Mouse (Mus musculus): ENCODE data around the gene Tnn. TPM values are rescaled to one million over a fixed set of nuclear protein-coding genes. Genes with fewer than 3 reads are reported as not detected.
A peak's percentile ranks its signal among the peaks of the same experiment; 100 is the strongest.

Gene Tnn
- total RNA-seq, 2 experiments from 2014 or later, result not detected

DNA sequence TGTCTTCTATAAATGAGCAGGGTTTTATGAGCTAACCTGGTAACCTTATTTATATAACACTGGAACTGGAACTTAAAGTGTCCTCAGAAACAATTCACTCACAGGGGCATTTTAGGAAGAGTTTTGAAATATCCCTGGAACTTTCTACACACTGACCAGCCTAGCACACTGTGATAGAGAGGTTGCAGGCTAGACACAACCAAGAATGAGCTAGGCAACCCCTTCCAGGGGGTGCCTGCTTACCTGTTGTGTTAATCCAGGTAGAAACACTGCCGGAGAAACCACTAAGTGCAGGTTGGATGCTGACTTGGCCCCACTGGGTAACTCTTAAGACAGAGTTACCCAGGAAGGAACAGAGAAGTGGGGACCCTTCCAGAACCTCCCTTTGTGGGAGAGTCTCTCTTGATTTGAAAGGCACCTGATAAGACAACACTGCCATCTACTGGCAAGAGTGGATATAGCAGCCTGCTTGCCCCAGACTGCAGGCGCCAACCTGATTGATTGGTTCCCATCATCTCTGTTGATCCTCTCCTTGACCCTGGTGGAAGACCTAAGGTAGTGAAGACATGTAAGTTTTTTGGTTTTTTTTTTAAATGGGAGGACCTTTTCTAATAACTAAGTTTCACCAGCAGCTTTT lies 72.5 kb downstream of the Tnn start:
- peak; percentile 26 for DNase-seq

DNA sequence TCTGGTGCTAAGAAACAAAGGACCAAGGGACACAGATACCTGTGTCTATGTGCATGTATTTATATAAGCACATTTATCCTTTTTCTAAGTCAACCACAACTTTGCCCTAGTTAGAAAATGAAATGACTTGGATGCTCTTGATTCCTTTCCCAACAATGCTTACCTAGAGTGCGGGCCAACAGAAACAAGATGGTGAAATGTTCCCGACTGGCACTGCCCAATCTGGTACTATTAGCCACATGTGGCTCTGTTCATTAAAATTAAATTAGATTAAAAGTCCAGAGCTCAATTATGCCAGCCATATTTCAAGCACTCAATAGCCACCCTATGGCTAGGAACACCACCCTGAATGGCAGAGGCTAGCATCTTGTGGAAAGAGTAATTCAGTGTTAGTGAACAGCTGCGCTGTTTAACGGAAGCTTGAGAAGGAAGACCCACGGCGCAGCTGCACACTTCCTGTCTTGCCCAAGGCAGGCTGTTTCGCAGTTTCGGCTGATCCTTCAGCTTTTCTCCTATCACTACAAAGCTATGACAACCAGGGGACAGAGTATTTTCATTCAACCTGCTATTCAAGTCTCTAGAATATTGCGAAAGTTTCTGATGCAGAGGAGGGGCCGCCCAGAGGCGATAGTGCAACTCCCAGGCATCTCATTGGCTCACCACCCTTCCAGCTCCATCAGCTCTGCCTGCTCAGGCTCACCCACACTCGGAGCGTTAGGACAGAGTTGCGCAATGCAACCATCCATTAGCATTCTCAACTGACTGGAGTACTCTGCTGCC lies 74.3 kb downstream of the Tnn start:
- DNase-seq, result peak; percentile 39

- DNase-seq, result no peak
These were observed 88.7 kb downstream of the Tnn start for GRCm38 (mm10) chr1:160064547-160065144.

- no peak for DNase-seq
These were observed 91.5 kb downstream of the Tnn start for GRCm38 (mm10) chr1:160061725-160062366.

- no peak for DNase-seq
These were observed 92.1 kb downstream of the Tnn start for GRCm38 (mm10) chr1:160061321-160061720.

DNA sequence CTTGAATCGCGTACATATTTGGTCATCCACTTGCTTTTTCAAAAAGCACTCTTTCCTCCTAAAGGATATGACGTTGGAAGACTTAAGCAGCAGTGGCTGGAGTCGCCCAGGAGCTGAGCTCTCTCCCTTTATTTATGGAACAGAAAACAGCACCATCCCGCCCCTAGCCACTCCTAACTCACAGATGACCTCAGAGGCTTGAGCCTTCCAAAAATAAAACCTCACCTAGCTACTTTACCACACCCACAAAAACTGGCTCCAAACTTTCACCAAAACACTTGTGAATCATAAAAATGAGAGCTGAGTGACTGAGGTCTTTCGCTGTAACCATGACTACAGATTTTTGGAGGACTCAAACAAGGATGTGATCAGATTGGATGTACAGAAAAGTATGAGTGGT lies 92.8 kb downstream of the Tnn start:
- DNase-seq, result no peak

- DNase-seq, result no peak
These were observed 93.5 kb downstream of the Tnn start for GRCm38 (mm10) chr1:160059908-160060307.

GRCm38 (mm10) chr1:160057657-160058056 lies 95.7 kb downstream of the Tnn start:
- no peak for DNase-seq

GRCm38 (mm10) chr1:160054366-160055078 lies 98.9 kb downstream of the Tnn start:
- no peak for DNase-seq

DNA sequence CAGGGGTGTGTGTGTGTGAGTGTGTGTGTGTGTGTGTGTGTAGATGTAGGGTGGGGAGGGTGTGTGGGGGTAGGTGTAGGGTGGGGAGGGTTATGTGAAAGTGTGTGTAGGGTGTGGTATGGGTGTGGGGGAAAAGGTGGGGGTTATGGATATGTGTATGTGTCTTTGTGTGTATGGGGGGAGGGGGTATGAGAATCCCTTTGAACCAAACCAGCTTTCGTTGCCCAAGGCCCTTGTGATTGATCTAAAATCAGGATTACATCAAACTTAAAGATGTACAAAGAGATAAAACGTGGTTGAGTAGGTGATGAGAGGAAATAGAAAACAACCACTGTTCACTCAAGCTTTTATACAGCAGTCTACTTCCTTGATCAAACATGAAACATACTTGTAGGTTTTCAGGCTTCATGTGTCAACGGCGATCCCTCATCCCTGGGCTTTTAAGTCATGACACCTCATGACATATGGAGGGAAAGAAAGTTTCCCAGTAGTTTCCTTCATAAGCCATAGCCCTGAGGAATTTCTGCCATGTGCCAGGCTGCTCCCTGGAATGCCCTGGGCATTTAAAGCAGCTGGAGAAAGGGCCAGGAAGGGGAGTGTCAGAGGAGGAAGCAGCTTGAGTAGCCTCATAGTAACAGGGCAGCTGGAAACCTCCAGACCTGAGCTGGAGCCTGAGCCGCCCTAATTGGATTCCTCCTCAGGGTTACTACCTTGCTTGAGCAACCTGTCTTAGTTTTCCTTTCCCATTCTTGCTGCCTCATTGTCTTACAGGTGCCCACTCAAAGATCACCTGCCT lies 99.7 kb downstream of the Tnn start:
- no peak for DNase-seq

DNA sequence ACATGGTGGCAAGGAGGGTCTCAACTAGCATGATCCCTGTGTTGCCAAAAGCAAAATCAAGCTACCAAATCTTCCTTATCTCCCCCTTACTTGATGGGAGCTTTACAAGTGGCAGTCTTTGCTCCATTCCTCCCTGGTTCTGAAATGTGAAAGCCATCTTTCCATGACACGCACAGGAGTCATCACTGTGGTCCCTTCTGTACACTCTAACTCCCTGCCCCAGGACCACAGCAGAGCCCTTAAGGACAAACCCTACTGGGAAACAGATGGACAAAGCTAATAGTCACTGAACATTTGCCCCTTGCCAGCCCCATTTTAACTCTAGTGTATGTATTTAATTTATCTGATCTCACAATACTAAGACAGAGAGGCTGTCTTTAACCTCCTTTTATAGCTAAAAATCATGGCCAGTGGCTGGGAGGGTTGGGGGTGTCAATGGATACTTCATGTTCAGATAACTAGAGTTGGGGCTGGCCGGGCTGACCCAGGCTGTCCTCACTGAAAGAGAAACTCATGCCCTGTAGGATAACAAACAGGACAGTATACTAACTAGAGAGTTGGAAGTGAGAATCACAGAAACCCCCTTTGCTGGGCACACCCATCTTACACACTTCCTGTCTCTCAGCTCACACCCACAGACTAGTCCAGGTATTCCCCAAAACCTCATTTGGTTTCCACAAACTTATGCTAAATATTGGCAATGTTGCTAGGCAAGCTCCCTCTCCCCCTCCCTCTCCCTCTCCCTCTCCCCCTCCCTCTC lies 100.6 kb downstream of the Tnn start:
- DNase-seq, result no peak

GRCm38 (mm10) chr1:160050898-160051297 lies 102.5 kb downstream of the Tnn start:
- no peak for DNase-seq

DNA sequence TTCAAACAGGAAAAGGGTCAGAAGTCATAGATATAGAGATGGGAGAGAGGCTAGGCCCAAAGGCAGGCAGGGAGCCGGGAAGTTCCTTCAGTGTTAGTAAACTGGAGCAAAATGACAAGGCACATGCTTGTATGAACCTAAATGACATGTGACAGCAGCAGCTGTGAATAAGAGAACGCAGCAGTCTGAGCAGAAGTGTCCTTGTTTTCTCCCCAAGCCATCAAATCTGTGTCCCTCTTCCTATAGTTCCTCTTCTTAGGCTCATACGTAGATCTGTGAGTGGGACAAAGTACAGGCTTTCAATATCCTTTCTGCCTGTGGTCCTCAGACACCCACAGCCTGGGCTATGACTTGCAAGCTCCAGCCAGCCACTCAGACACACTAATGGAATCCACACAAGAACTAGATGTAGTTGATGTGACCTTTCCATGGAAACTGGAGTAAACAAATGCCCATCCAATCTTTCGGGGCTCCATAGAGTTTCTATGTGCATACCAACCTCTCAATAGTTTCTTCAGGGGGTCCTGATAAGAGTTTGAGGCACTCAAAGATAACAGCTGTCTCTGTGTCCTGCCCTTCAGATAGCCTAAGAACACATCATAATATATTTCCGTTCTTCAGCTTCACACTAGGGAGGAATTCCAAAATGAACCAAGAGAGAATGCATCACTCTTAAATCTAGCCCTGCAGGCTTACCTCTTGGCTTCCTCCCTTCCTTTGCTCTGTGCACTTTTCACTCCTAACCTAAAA lies 104.1 kb downstream of the Tnn start:
- DNase-seq, result no peak

- no peak for DNase-seq
These were observed 105.9 kb downstream of the Tnn start for GRCm38 (mm10) chr1:160047481-160047931.

GRCm38 (mm10) chr1:160046786-160047185 lies 106.6 kb downstream of the Tnn start:
- DNase-seq, result no peak

- DNase-seq, result no peak
These were observed 107.4 kb downstream of the Tnn start for GRCm38 (mm10) chr1:160045971-160046370.

GRCm38 (mm10) chr1:160045056-160045715 lies 108.2 kb downstream of the Tnn start:
- DNase-seq, result no peak

DNA sequence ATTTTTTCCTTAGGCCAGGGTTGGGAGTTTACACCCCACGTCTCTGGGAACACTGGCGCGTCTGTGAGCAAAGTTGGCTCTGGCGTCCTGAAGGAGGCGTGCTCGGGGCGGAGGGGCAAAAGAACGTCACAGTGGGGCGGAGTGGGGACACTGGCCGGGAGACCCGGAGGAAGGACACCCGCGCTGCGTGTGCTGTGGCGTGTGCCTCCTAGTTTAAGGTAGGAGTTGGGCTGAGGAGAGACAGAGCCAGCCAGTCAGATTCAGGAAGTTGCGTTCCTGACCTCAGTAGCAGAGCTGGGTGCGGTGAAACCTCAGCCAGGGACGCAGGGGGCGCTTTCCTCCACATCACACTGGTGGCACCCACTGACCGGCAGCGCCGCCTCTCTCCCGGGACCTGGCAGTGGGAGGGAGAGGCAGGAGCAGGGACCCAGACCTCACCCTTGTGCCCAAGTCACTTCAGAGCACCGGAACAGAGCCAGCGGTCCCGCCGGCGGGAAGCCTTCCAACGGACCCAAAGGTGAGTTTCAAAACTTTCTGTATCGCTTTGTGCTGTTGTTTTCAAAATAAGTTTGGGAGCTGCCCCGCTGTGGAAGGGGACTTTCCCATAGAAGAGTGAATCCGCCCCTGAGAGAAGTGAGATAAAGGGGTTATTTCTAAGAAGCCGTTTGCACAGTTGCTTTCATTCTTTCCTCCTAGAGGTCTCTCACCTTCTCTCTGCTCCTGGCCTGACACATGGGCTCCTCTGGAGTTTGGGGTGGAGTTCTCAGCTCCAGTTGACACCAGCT lies 109.0 kb downstream of the Tnn start, which contains the start of gene 4930523C07Rik:
TSS of gene 4930523C07Rik (plus strand) at position 146 of the 785 bp plus-strand sequence.
- peak; percentile 74 for DNase-seq

All from gastrocnemius, postnatal 25 days (tissue).